Mouse (Mus musculus): ENCODE results near the gene Apol10b.
"Not testable (repeated sequence)": the region's sequence is repeated elsewhere in the genome, so short reads cannot be mapped to it uniquely, and the experiment has no call there.

Apol10b gene

DNA sequence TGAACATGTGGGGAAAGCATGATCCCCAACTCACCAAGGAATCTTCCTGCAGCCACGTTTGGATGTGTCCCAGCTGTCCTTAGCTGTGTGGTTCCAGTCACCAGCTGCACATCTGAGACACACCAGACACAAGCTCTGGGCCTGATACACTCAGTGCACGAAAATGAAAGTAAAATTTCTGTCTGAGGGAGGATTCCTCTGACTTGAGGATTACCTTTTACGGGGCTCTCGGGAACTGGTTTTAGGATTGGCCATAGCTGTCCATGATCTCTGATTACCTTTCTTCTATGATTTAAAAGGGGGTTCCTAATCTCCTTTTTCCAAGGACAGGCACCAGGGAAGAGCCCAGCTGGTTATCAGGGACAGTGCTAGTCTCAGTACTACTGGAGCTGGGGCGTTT, at the start of gene Apol10b:
Gene Apol10b, minus strand, starts transcription at position 165 of the 400 bp plus-strand sequence.
- DNase-seq (ENCODE audit: low read depth, low spot score) = peak; percentile 32

DNA sequence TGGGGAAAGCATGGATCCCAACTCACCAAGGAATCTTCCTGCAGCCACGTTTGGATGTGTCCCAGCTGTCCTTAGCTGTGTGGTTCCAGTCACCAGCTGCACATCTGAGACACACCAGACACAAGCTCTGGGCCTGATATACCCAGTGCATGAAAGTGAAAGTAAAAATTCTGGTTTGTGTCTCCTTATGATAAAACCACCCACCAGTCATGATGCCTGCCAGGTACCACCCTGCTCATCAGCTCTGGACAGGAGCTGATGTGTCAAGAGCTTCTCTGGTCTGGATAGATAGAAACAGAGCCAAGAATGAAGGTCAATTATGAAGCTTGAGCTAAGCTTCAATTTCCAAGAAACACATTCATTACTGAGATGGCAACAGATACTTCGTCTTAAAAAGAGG, 47.3 kb upstream of the Apol10b start, which contains the start of gene Apol11b:
Gene Apol11b, minus strand, starts transcription at position 111 of the 400 bp plus-strand sequence.
- not testable (repeated sequence) for DNase-seq (ENCODE audit: low read depth, low spot score)

DNA sequence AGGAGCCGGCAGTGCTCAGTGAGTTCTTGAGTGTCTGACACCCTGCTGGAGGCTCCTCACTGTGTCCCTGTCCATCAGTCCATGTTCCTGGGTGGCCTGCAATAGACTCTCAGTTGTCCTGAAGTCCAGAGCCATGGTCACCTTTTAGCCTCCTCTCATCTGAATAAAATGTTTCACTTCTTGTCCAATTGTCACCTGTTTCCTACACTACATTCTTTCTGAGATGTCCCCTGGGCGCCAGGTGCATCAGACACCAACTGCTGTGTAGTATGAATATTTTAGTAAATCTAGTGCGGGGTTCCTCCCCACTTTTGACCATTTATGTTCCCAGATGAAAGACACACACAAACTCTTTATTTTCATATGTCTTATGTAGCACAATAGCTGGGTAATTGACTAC, 33.9 kb upstream of the Apol10b start:
- DNase-seq (ENCODE audit: low read depth, low spot score) = peak; percentile 65

DNA sequence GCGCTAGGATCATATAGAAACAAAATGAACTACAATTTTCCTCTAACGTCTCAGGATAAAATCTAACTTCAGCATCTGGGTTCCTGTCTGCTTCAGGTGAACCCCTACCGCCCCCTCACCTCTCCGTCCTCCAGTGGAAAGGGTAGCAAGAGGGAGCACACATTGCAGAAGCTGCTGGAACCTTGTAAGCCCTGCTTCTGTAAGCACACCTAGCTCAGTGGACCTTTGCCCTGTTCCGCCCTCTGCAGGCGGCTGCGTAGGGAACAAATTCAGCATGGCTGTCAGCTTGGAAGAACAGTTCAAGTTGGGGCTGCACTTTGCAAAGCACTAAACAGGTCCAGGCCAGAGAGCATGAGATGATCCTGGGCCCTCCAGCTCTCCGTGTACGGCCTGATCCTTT, 32.7 kb upstream of the Apol10b start:
- peak; percentile 26 for DNase-seq (ENCODE audit: low read depth, low spot score)

DNA sequence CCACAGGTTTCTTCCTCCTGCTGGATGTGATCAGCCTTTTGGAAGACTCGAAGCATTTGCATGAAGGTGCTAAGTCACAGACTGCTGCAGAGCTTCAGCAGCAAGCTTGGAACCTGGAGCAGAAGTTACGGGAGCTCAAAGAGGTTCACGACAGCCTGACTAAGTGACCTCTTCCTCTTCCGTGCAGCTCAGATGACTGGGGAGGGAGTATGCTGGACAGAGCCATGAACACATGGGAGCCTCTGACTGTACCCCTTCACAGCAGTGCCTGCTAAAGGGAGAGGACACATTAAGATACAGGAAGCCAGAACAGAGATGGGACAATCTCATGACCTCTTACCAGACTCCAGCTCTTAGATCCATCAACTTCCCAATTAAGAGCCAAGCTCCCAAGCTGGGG, 30.5 kb upstream of the Apol10b start:
- peak; percentile 59 for DNase-seq (ENCODE audit: low read depth, low spot score)

DNA sequence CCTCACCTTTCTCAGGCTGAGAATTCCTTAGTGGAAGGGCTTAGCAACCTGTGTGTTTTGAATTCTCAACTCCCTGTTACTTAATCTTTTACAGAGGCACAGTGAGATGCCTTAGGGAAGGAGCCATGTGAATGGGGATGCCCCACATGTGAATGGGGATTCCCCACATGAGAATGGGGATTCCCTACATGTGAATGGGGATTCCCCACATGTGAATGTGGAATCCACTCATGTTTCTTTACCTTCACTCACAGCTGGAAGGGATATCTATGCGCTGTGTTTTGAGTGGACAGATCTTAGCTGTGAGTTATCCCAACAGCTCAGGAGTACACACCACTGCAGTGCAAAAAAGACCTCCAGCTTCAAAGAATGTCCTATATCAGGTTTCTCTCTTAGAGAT, 28.8 kb upstream of the Apol10b start:
- DNase-seq (ENCODE audit: low read depth, low spot score) = peak; percentile 27

DNA sequence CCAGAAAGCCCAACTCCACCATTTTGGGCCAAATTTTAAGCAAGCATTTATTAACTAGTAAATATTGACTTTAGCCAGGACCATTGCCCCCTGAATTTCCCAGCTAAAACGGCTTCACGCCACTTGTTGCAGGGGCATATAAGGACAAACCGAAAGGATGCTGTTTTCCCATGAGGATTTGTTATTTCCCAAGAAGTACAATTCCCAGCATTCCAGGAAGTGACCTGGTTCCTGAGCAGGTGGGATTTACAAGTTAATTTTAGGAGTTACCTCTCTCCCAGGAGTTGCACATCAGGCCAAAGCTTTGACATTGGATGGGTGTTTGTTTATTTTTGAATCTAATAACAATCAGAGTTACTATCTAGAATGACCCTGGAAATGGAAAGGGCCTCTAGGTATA, 10.1 kb upstream of the Apol10b start:
- no peak for DNase-seq (ENCODE audit: low read depth, low spot score)

DNA sequence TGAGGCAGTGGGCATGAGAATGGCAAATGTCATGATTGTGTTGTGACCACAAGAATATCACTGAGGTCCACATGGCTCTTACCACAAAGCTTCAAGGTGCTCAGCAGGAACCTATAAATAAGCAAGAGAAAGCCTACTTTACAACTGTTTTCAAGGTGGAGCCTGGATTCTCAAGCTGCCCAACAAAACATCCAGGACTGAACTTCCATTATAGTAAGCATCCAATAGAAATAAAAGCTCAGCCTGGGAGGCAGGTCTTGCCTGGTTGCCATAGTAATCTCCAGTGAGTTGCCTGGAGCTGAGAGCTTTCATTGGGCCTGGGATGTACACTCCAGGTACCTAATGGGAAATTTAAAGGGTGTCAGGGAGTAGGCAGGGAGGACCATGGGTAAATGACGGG, 3.0 kb upstream of the Apol10b start, which contains the start of gene Gm36245:
Gene Gm36245, plus strand, starts transcription at position 301 of the 400 bp plus-strand sequence.
- no peak for DNase-seq (ENCODE audit: low read depth, low spot score)

DNA sequence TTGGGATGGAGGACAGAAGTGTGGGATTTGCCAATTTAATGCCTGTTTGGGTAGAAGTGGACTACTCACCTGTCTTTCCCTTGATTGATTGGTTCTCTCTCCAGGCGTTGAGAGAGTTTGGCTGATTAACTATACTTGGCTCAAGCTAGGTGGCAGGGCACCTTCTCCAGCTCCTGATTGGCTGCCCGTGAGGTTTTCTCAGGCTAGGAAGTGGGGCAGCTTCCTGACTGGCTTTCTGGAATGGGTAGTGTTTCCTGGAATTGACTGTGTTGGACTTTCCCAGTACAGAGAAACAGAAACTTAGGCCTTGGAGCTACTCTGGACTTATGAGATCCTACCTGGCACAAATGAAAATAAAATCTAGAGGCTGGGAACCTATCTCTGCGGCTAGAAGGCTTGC, 2.5 kb upstream of the Apol10b start:
- DNase-seq (ENCODE audit: low read depth, low spot score) = no peak

DNA sequence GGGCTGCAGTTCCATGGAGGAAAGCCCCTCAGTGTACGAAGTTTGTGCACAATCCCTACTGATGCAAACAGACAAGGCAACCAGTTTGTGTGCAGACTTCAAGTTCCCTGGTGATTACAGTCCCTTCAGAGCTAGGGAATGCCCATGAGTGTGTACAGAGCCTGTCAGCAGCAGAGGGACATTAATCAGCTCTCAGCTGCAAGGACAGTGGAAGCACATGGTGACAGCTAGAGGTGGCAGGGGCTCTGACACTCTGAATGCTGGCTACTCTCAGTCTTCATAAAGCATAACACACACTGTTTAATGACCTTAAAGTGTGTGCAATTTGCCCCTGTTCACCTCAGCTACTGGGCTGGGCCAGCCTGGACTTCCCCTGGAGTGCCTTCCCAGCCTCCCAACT, 2.4 kb downstream of the Apol10b start:
- DNase-seq (ENCODE audit: low read depth, low spot score) = no peak

DNA sequence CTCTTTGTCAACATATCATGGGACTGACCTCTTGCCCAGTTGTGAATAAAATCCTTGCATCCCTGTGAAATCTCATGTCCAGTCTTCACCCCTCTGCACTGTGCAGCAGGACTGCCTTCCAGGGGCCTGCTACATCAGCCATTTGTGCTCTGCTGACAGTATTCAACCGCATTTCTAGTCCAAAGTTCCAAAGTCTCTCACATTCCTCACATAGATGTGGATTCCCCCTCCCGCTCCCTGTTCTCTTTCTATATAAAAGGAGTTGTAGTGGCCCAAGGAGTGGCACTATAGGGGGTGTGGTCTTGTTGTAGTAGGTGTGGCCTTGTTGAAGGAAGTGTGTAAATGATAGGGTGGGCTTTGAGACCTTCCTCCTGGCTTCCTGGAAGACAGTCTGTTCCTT, 5.0 kb downstream of the Apol10b start:
- DNase-seq (ENCODE audit: low read depth, low spot score) = no peak

DNA sequence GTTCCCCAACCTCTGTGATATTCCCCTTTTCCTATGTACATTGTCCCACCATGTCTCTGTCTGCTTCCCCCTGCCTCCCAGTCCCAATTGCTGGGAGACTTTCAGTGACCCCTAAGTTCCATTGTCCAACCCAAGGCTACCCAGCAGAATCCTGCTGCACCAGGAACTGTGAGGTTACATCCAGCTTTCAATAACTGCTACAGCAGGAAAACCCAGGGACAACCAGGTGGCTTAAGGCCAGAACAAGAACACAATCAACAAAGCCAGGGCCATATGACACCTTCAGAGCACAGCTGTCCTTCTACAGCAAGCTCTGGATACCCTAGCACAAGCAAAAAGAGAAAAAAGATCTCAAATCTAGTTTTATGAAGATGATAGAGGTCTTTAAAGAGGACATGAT, 6.9 kb downstream of the Apol10b start:
- DNase-seq (ENCODE audit: low read depth, low spot score) = no peak

DNA sequence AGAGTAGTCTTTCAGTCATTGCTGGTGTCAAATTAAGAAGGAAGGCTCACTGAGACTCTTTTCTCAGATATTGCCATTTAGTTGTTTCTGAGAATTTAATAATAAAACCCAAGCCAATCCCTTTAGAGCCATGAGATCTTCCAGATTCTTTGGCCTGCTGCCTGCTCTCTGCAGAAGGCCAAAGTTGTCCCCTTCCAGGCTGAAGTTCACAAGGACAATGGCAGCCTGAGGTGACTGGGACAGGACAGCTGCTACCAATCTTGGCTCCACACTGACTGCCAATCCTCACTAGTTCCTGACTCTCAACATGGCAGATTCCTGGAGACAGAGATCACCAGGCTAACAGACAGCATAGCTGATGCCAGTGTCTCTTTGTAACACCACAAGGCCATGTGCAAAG, 8.9 kb downstream of the Apol10b start:
- DNase-seq (ENCODE audit: low read depth, low spot score) = no peak

DNA sequence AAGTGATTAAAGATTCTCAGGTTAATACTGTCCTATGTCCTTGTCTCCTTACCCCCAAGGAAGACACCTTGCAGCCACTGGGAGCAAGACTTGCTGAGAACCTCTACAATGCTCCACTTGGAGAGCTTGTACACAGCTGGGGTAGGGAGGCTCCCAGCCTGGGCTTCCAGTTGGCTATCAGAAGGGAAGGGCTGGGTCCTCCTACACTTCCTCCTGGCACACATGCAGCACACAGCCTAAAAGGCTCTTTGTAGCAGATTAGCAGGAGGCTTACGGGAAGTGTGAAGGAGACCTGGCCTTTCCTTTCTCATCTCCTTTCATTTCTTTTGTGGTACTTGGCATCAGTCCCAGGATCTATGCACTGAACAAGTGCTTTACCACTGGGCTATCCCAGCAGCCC, 14.2 kb downstream of the Apol10b start:
- DNase-seq (ENCODE audit: low read depth, low spot score) = no peak

DNA sequence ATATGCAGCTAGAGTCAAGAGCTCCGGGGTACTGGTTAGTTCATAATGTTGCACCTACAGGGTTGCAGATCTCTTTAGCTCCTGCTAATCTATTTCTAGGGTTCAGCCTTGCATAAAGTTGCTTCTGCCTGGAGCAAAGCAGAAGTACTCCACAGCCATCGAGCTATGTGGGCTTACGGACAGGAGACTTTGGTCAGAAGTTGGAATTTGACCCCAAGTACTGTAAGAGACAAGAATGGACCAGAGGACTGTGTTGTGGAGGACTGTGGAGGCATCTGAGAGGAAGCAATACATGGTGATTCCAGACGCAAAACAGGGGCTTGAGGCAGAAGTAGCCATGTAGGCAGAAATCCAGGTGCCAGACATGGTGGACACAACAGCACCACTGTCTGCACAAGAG, 16.6 kb downstream of the Apol10b start:
- no peak for DNase-seq (ENCODE audit: low read depth, low spot score)

DNA sequence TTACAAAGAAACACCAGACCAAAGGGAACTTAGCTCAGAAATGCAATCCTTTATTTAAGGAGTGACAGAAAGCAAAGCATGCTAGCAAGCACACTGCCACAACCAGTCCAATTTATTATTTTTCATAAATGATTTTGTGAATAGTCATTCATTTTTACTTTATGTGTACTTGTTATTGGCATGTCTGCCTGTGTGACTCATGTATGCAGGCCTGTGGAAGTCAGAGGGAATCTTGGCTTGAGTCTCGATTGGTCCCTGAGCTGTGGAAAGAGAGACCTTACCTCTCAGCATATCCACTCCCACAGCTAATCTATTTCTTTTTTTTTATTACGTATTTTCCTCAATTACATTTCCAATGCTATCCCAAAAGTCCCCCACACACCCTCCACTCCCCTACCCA, 17.1 kb downstream of the Apol10b start:
- no peak for DNase-seq (ENCODE audit: low read depth, low spot score)

DNA sequence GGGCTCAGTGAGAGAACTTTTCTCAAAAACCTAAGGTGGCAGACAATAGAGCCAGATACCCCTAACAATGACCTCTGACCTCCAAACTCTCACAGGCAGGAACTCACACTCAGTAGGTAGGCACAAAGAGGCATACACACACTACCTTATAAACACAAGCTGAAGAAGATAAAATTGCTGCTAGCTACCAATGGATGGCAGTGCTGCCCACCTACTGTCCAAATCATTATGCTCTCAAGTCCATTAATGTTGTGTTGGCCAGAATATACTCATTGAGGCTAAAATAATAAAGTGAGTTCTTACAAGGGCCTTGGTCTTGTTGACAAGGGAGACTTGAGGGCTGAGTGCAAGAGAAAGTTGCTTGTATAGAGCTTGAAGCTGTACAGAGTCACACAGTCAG, 32.7 kb downstream of the Apol10b start:
- no peak for DNase-seq (ENCODE audit: low read depth, low spot score)

DNA sequence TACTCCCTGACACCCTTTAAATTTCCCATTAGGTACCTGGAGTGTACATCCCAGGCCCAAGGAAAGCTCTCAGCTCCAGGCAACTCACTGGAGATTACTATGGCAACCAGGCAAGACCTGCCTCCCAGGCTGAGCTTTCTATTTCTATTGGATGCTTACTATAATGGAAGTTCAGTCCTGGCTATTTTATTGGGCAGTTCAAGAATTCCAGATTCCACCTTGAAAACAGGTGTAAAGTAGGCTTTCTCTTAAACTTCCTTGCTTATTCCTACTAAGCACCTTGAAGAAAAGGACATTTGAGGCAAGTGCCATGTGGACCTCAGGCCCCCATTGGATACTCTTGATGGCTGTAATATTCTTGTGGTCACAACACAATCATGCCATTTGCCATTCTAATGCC, 34.1 kb downstream of the Apol10b start, which contains the start of gene 1700025B11Rik:
Gene 1700025B11Rik, minus strand, starts transcription at position 101 of the 400 bp plus-strand sequence.
- DNase-seq (ENCODE audit: low read depth, low spot score) = no peak

DNA sequence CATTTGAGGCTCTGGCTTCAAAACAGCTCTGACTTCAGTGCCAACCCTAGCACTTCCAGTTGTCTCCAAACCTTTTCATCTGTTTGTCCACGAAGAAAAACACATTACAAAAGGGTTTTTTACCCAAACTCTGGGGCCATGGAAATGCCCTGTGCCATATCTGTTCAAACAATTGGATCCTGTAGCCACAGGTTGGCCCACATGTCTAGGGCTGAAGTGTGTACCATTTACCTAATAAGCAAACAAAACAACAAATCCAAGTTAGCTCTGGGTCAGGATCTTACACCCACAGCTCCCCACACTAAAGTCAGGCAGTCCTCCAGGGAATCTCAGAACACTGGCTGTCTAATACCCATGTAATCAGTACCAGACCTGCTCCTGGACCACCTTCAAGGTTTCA, 56.7 kb downstream of the Apol10b start:
- DNase-seq (ENCODE audit: low read depth, low spot score) = not testable (repeated sequence)
